Mouse (Mus musculus) liver (tissue): ENCODE results near the gene Mrgpra3.

Experiments used
- DNase-seq: peaks from one replicate; pipeline ENCODE4 v3.0.0-alpha.2; 2020; ENCODE audit warnings: mixed read lengths

Gene Mrgpra3

GRCm38 (mm10) chr7:47601272-47601671 is at the start of gene Mrgpra3:
Gene Mrgpra3 (minus strand): TSS chr7:47601372.
- no peak for DNase-seq
